Mouse (Mus musculus): ENCODE results near the gene Atp1a1. TPM values are rescaled to one million over a fixed set of nuclear protein-coding genes. Genes with fewer than 3 reads are reported as not detected.
A peak's percentile ranks its signal among the peaks of the same experiment; 100 is the strongest.

The Atp1a1 gene
- total and polyA plus RNA-seq, 2 experiments from 2014 or later = 66.4 to 264 TPM

GRCm38 (mm10) chr3:101599920-101600741 is 4.4 kb downstream of the Atp1a1 start:
- 17% methylated on average over 4 of the region's 4 CpGs for WGBS
- H3K27me3 ChIP-seq (ENCODE audit: insufficient read depth, low read length) = no peaks in the 10 kb centered on the region
- no peak overlapping the region for H3K9ac ChIP-seq (replicated peaks; ENCODE audit: low read length)
- H3K4me1 ChIP-seq (ENCODE audit: insufficient read depth, low read length) = peaks cover 52% of the 10 kb centered on the region
- ATAC-seq (no peak), DNase-seq (ENCODE audit: low spot score) (peak; percentile 21)
- TF ChIP-seq CTCF (IDR thresholded peaks at IDR 0.05; ENCODE audit: low read depth) = no peak
- H3K4me2 ChIP-seq (ENCODE audit: low read depth, low read length) = peak overlapping the region; percentile 68
- no peaks in the 10 kb centered on the region for H3K9me3 ChIP-seq (ENCODE audit: low read length)
- H3K4me3 ChIP-seq (ENCODE audit: low read length) = no peak overlapping the region
- no peaks in the 10 kb centered on the region for H3K36me3 ChIP-seq (ENCODE audit: insufficient read depth, low read length)
- no peak overlapping the region for H3K27ac ChIP-seq

GRCm38 (mm10) chr3:101599191-101599919 is 5.1 kb downstream of the Atp1a1 start:
- H3K27ac ChIP-seq = no peak overlapping the region
- ATAC-seq (no peak), DNase-seq (ENCODE audit: low spot score) (no peak)
- WGBS = 64% methylated on average over 8 of the region's 8 CpGs
- no peaks in the 10 kb centered on the region for H3K27me3 ChIP-seq (ENCODE audit: insufficient read depth, low read length)
- no peak overlapping the region for H3K4me3 ChIP-seq (ENCODE audit: low read length)
- H3K9ac ChIP-seq (replicated peaks; ENCODE audit: low read length) = no peak overlapping the region
- no peaks in the 10 kb centered on the region for H3K9me3 ChIP-seq (ENCODE audit: low read length)
- peaks cover 52% of the 10 kb centered on the region for H3K4me1 ChIP-seq (ENCODE audit: insufficient read depth, low read length)
- TF ChIP-seq CTCF (IDR thresholded peaks at IDR 0.05; ENCODE audit: low read depth) = no peak
- H3K4me2 ChIP-seq (ENCODE audit: low read depth, low read length) = no peak overlapping the region
- H3K36me3 ChIP-seq (ENCODE audit: insufficient read depth, low read length) = 0 out of 2 replicates have a peak, but pooled peaks cover 2% of the 10 kb centered on the region

GRCm38 (mm10) chr3:101598231-101598905 is 6.1 kb downstream of the Atp1a1 start:
- Histone ChIP-seq H3K27me3 (ENCODE audit: insufficient read depth, low read length) (no peaks in the 10 kb centered on the region), H3K27ac (no peak overlapping the region), H3K4me1 (ENCODE audit: insufficient read depth, low read length) (peaks cover 52% of the 10 kb centered on the region), H3K9me3 (ENCODE audit: low read length) (no peaks in the 10 kb centered on the region), H3K4me2 (ENCODE audit: low read depth, low read length) (no peak overlapping the region), H3K36me3 (ENCODE audit: insufficient read depth, low read length) (0 out of 2 replicates have a peak, but pooled peaks cover 5% of the 10 kb centered on the region), H3K9ac (replicated peaks; ENCODE audit: low read length) (no peak overlapping the region), H3K4me3 (ENCODE audit: low read length) (no peak overlapping the region)
- no peak for ATAC-seq
- TF ChIP-seq CTCF (IDR thresholded peaks at IDR 0.05; ENCODE audit: low read depth) = no peak
- DNase-seq (ENCODE audit: low spot score) = no peak
- WGBS = 66% methylated on average over 4 of the region's 4 CpGs

GRCm38 (mm10) chr3:101597317-101598096 is 7.0 kb downstream of the Atp1a1 start:
- Histone ChIP-seq H3K9me3 (ENCODE audit: low read length) (no peaks in the 10 kb centered on the region), H3K4me2 (ENCODE audit: low read depth, low read length) (no peak overlapping the region), H3K4me3 (ENCODE audit: low read length) (no peak overlapping the region), H3K27ac (no peak overlapping the region), H3K9ac (replicated peaks; ENCODE audit: low read length) (no peak overlapping the region), H3K4me1 (ENCODE audit: insufficient read depth, low read length) (peaks cover 47% of the 10 kb centered on the region), H3K27me3 (ENCODE audit: insufficient read depth, low read length) (no peaks in the 10 kb centered on the region), H3K36me3 (ENCODE audit: insufficient read depth, low read length) (0 out of 2 replicates have a peak, but pooled peaks cover 5% of the 10 kb centered on the region)
- TF ChIP-seq CTCF (IDR thresholded peaks at IDR 0.05; ENCODE audit: low read depth) = no peak
- ATAC-seq = no peak
- DNase-seq (ENCODE audit: low spot score) = no peak
- WGBS = 34% methylated on average over 10 of the region's 10 CpGs

GRCm38 (mm10) chr3:101596686-101597085 is 7.8 kb downstream of the Atp1a1 start:
- no peaks in the 10 kb centered on the region for H3K27me3 ChIP-seq (ENCODE audit: insufficient read depth, low read length)
- H3K36me3 ChIP-seq (ENCODE audit: insufficient read depth, low read length) = peaks cover 13% of the 10 kb centered on the region
- WGBS = 30% methylated on average over 8 of the region's 8 CpGs
- H3K27ac ChIP-seq = peak overlapping the region; percentile 16; the same call in 1 of the 2 replicates
- no peak for TF ChIP-seq CTCF (IDR thresholded peaks at IDR 0.05; ENCODE audit: low read depth)
- no peak for ATAC-seq
- no peak overlapping the region for H3K4me3 ChIP-seq (ENCODE audit: low read length)
- H3K9ac ChIP-seq (replicated peaks; ENCODE audit: low read length) = no peak overlapping the region
- no peak overlapping the region for H3K4me2 ChIP-seq (ENCODE audit: low read depth, low read length)
- H3K4me1 ChIP-seq (ENCODE audit: insufficient read depth, low read length) = peaks cover 39% of the 10 kb centered on the region
- DNase-seq (ENCODE audit: low spot score) = peak; percentile 66
- no peaks in the 10 kb centered on the region for H3K9me3 ChIP-seq (ENCODE audit: low read length)

Data from hindbrain, postnatal 0 days (tissue).